Mouse (Mus musculus): Measurements from ENCODE around the gene Pou1f1. TPM values are rescaled to one million over a fixed set of nuclear protein-coding genes. Genes with fewer than 3 reads are reported as not detected.
A peak's percentile ranks its signal among the peaks of the same experiment; 100 is the strongest.

Gene Pou1f1
- total and polyA plus RNA-seq, 3 experiments: not detected

DNA sequence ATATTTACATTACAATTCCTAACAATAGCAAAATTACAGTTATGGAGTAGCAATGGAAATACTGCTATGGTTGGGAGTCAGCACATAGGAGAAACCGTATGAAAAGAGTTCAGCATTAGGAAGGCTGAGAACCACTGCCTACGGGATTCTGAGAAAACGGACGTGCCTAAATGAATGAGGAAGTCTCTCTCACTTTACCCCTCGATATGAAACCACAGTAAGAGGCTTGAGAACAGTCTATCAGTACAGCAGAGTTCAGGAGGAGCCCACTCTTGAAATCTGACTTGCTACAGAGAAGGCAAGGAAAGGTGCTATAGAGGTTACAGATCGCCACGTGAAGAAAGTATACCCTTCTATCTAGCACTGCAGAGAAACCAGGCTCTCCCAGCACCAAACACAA is 28.6 kb downstream of the Pou1f1 start (continued):
- TF ChIP-seq ZMIZ1 (IDR thresholded peaks at IDR 0.05; ENCODE audit: low read depth, low read length) (no peak), USF2 (IDR thresholded peaks at IDR 0.05; ENCODE audit: borderline replicate concordance in 1 of 2, insufficient read depth in 1 of 2, low read depth in 1 of 2, low read length in 2 of 2) (no peak), MEF2A (IDR thresholded peaks at IDR 0.05; ENCODE audit: extremely low read depth, insufficient replicate concordance, low read depth, low read length, poor library complexity, severe bottlenecking) (no peak), MAFK (IDR thresholded peaks at IDR 0.05; ENCODE audit: borderline replicate concordance, low read depth, low read length) (no peak), NRF1 (IDR thresholded peaks at IDR 0.05; ENCODE audit: insufficient read depth, low read depth, low read length, poor library complexity, severe bottlenecking) (no peak), ETS1 (IDR thresholded peaks at IDR 0.05; ENCODE audit: low read depth, low read length) (peak; percentile 18; the same call in 1 of the 2 replicates), MYB (IDR thresholded peaks at IDR 0.05; ENCODE audit: low read depth, low read length) (no peak), TAL1 (IDR thresholded peaks at IDR 0.05; ENCODE audit: low read length) (no peak), EP300 (IDR thresholded peaks at IDR 0.05; ENCODE audit: low read depth in 1 of 2, low read length in 2 of 2) (peak; percentile 59 to 76; a peak in 3 of 4 replicates), CTCF (IDR thresholded peaks at IDR 0.05 in 2 of 3, conservative IDR thresholded peaks at IDR 0.05 in 1 of 3; ENCODE audit: control insufficient read depth in 1 of 3, insufficient read depth in 1 of 3, low read depth in 2 of 3, low read length in 3 of 3, poor library complexity in 1 of 3, severe bottlenecking in 1 of 3) (no peak), GABPA (IDR thresholded peaks at IDR 0.05; ENCODE audit: low read depth, low read length) (no peak), ZNF384 (IDR thresholded peaks at IDR 0.05; ENCODE audit: low read depth, low read length) (no peak), TBP (IDR thresholded peaks at IDR 0.05; ENCODE audit: low read depth, low read length) (no peak), TCF12 (IDR thresholded peaks at IDR 0.05; ENCODE audit: low read depth, low read length) (no peak)

DNA sequence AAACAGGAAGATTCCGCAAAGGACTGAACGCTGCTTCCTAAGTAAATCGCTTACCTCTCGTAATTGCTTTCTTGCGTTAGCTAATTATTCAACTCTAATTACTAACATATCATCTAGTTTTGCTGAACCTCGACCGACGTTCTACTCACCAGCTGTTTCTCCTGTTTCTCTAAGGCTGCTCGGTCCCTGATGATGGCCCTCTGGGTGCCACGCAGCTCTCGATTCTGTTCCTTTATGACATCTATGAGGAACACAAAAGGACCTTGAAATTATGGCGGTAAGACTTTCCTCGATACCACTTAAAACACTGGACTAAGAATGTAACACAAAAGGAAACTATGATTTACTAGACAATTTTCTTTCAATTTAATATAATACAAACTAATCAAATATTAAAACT is 30.5 kb downstream of the Pou1f1 start:
- no peak overlapping the region for H3K9ac ChIP-seq (ENCODE audit: control insufficient read depth, low read depth, low read length, poor library complexity, severe bottlenecking)
- H3K79me2 ChIP-seq (ENCODE audit: control insufficient read depth, insufficient read depth, low read length, poor library complexity): no peaks in the 10 kb centered on the region
- no peak for DNase-seq (ENCODE audit: low read depth, low spot score)
- H3K9me3 ChIP-seq (replicated peaks; ENCODE audit: insufficient read depth, low read length): no peaks in the 10 kb centered on the region
- H3K27ac ChIP-seq (ENCODE audit: control insufficient read depth, low read depth, low read length): no peak overlapping the region
- H3K4me3 ChIP-seq (ENCODE audit: control insufficient read depth in 1 of 2, insufficient read depth in 1 of 2, low read depth in 2 of 2, low read length in 2 of 2): no peak overlapping the region
- peaks cover 6 to 7% of the 10 kb centered on the region in 2 experiments; a peak in 3 of 4 replicates for H3K4me1 ChIP-seq (ENCODE audit: control insufficient read depth in 1 of 2, insufficient read depth in 2 of 2, low read length in 2 of 2)
- H3K27me3 ChIP-seq (ENCODE audit: control insufficient read depth in 1 of 2, insufficient read depth in 2 of 2, low read length in 2 of 2): no peaks in the 10 kb centered on the region
- H3K36me3 ChIP-seq (ENCODE audit: control insufficient read depth in 1 of 2, insufficient read depth in 2 of 2, low read length in 2 of 2): peaks cover 2 to 8% of the 10 kb centered on the region in 2 experiments; a peak in 3 of 4 replicates
- TF ChIP-seq TCF12 (IDR thresholded peaks at IDR 0.05; ENCODE audit: low read depth, low read length): no peak
- TF ChIP-seq EP300 (IDR thresholded peaks at IDR 0.05; ENCODE audit: low read depth in 1 of 2, low read length in 2 of 2): no peak
- TF ChIP-seq KAT2A (conservative IDR thresholded peaks at IDR 0.05; ENCODE audit: low read depth, low read length): no peak
- no peak for TF ChIP-seq ZNF384 (IDR thresholded peaks at IDR 0.05; ENCODE audit: low read depth, low read length)
- no peak for TF ChIP-seq POLR2A (IDR thresholded peaks at IDR 0.05; ENCODE audit: control insufficient read depth in 1 of 2, insufficient read depth in 1 of 2, low read depth in 1 of 2, low read length in 2 of 2, poor library complexity in 1 of 2)
- TF ChIP-seq GATA1 (IDR thresholded peaks at IDR 0.05; ENCODE audit: low read depth, low read length): no peak
- no peak for TF ChIP-seq POLR2AphosphoS5 (IDR thresholded peaks at IDR 0.05; ENCODE audit: borderline replicate concordance, low read depth, low read length)
- no peak for TF ChIP-seq ZC3H11A (IDR thresholded peaks at IDR 0.05; ENCODE audit: low read depth, low read length)
- TF ChIP-seq POLR2AphosphoS2 (IDR thresholded peaks at IDR 0.05; ENCODE audit: low read length): no peak
- no peak for TF ChIP-seq ETS1 (IDR thresholded peaks at IDR 0.05; ENCODE audit: low read depth, low read length)
- TF ChIP-seq RCOR1 (IDR thresholded peaks at IDR 0.05; ENCODE audit: low read depth, low read length): no peak
- no peak for TF ChIP-seq MYC (IDR thresholded peaks at IDR 0.05; ENCODE audit: low read depth, low read length)
- TF ChIP-seq ZMIZ1 (IDR thresholded peaks at IDR 0.05; ENCODE audit: low read depth, low read length): no peak
